Mouse (Mus musculus): Measurements from ENCODE around the gene Slit1. TPM values are rescaled to one million over a fixed set of nuclear protein-coding genes. Genes with fewer than 3 reads are reported as not detected.

Slit1 gene
- polyA plus RNA-seq, 1 experiment from 2014 or later = 0.05 TPM

GRCm38 (mm10) chr19:41698857-41699424, 44.5 kb downstream of the Slit1 start:
- no peaks in the 10 kb centered on the region for H3K36me3 ChIP-seq (replicated peaks)
- H3K27ac ChIP-seq (replicated peaks) = no peak overlapping the region
- no peak overlapping the region for H3K4me2 ChIP-seq
- no peak overlapping the region for H3K4me3 ChIP-seq (replicated peaks)
- H3K4me1 ChIP-seq (replicated peaks) = no peaks in the 10 kb centered on the region
- no peak overlapping the region for H3K9ac ChIP-seq
- no peaks in the 10 kb centered on the region for H3K9me3 ChIP-seq (replicated peaks)
- no peak for ATAC-seq (ENCODE audit: insufficient read depth)
- no peaks in the 10 kb centered on the region for H3K27me3 ChIP-seq
- 63% methylated on average over 5 of the region's 5 CpGs for WGBS (ENCODE audit: insufficient replicate concordance)

GRCm38 (mm10) chr19:41697807-41698515, 45.5 kb downstream of the Slit1 start:
- Histone ChIP-seq H3K9me3 (replicated peaks) (no peaks in the 10 kb centered on the region), H3K27ac (replicated peaks) (no peak overlapping the region), H3K4me2 (no peak overlapping the region), H3K27me3 (no peaks in the 10 kb centered on the region), H3K36me3 (replicated peaks) (no peaks in the 10 kb centered on the region), H3K4me3 (replicated peaks) (no peak overlapping the region), H3K4me1 (replicated peaks) (no peaks in the 10 kb centered on the region), H3K9ac (no peak overlapping the region)
- WGBS (ENCODE audit: insufficient replicate concordance) = 63% methylated on average over 6 of the region's 6 CpGs
- no peak for ATAC-seq (ENCODE audit: insufficient read depth)

- Histone ChIP-seq H3K4me1 (replicated peaks) (no peaks in the 10 kb centered on the region), H3K9ac (no peak overlapping the region), H3K27me3 (no peaks in the 10 kb centered on the region), H3K9me3 (replicated peaks) (no peaks in the 10 kb centered on the region), H3K4me2 (no peak overlapping the region), H3K36me3 (replicated peaks) (no peaks in the 10 kb centered on the region), H3K27ac (replicated peaks) (no peak overlapping the region), H3K4me3 (replicated peaks) (no peak overlapping the region)
- 36% methylated on average over 9 of the region's 9 CpGs for whole genome bisulfite sequencing (ENCODE audit: insufficient replicate concordance)
- ATAC-seq (ENCODE audit: insufficient read depth) = no peak
Observed at GRCm38 (mm10) chr19:41697111-41697806, 46.2 kb downstream of the Slit1 start.

GRCm38 (mm10) chr19:41696443-41696842, 47.0 kb downstream of the Slit1 start:
- H3K27ac ChIP-seq (replicated peaks) = no peak overlapping the region

GRCm38 (mm10) chr19:41695046-41695445, 48.4 kb downstream of the Slit1 start:
- Histone ChIP-seq H3K4me2 (no peak overlapping the region), H3K27ac (replicated peaks) (no peak overlapping the region), H3K27me3 (no peaks in the 10 kb centered on the region), H3K4me1 (replicated peaks) (no peaks in the 10 kb centered on the region), H3K4me3 (replicated peaks) (no peak overlapping the region), H3K9ac (no peak overlapping the region), H3K36me3 (replicated peaks) (no peaks in the 10 kb centered on the region), H3K9me3 (replicated peaks) (no peaks in the 10 kb centered on the region)
- ATAC-seq (ENCODE audit: insufficient read depth) = no peak
- WGBS (ENCODE audit: insufficient replicate concordance) = 47% methylated on average over 6 of the region's 6 CpGs

More at GRCm38 (mm10) chr19:41696443-41696842, 47.0 kb downstream of the Slit1 start:
- no peak for ATAC-seq (ENCODE audit: insufficient read depth)
- Histone ChIP-seq H3K9ac (no peak overlapping the region), H3K36me3 (replicated peaks) (no peaks in the 10 kb centered on the region), H3K4me3 (replicated peaks) (no peak overlapping the region), H3K4me1 (replicated peaks) (no peaks in the 10 kb centered on the region), H3K27me3 (no peaks in the 10 kb centered on the region), H3K4me2 (no peak overlapping the region), H3K9me3 (replicated peaks) (no peaks in the 10 kb centered on the region)
- 51% methylated on average over 9 of the region's 9 CpGs for WGBS (ENCODE audit: insufficient replicate concordance)

- H3K9ac ChIP-seq = no peak overlapping the region
- ATAC-seq (ENCODE audit: insufficient read depth) = no peak
- H3K9me3 ChIP-seq (replicated peaks) = no peaks in the 10 kb centered on the region
- H3K36me3 ChIP-seq (replicated peaks) = no peaks in the 10 kb centered on the region
- H3K4me3 ChIP-seq (replicated peaks) = no peak overlapping the region
- no peak overlapping the region for H3K27ac ChIP-seq (replicated peaks)
- H3K4me2 ChIP-seq = no peak overlapping the region
- no peaks in the 10 kb centered on the region for H3K4me1 ChIP-seq (replicated peaks)
- no peaks in the 10 kb centered on the region for H3K27me3 ChIP-seq
- WGBS (ENCODE audit: insufficient replicate concordance) = 18% methylated on average over 9 of the region's 9 CpGs
Observed at GRCm38 (mm10) chr19:41694610-41695009, 48.9 kb downstream of the Slit1 start.

- no peak overlapping the region for H3K4me3 ChIP-seq (replicated peaks)
- no peaks in the 10 kb centered on the region for H3K36me3 ChIP-seq (replicated peaks)
- H3K9ac ChIP-seq = no peak overlapping the region
- ATAC-seq (ENCODE audit: insufficient read depth) = no peak
- no peak overlapping the region for H3K4me2 ChIP-seq
- H3K27me3 ChIP-seq = no peaks in the 10 kb centered on the region
- 30% methylated on average over 5 of the region's 5 CpGs for WGBS (ENCODE audit: insufficient replicate concordance)
- H3K27ac ChIP-seq (replicated peaks) = no peak overlapping the region
- no peaks in the 10 kb centered on the region for H3K4me1 ChIP-seq (replicated peaks)
- no peaks in the 10 kb centered on the region for H3K9me3 ChIP-seq (replicated peaks)
Observed at GRCm38 (mm10) chr19:41693727-41694126, 49.7 kb downstream of the Slit1 start.

GRCm38 (mm10) chr19:41690064-41690463, 53.4 kb downstream of the Slit1 start:
- Histone ChIP-seq H3K4me1 (replicated peaks) (no peaks in the 10 kb centered on the region), H3K27me3 (no peaks in the 10 kb centered on the region), H3K9ac (no peak overlapping the region), H3K9me3 (replicated peaks) (no peaks in the 10 kb centered on the region), H3K4me3 (replicated peaks) (no peak overlapping the region), H3K36me3 (replicated peaks) (no peaks in the 10 kb centered on the region), H3K27ac (replicated peaks) (no peak overlapping the region), H3K4me2 (no peak overlapping the region)
- no peak for ATAC-seq (ENCODE audit: insufficient read depth)
- whole genome bisulfite sequencing (ENCODE audit: insufficient replicate concordance) = 67% methylated on average over 10 of the region's 10 CpGs

GRCm38 (mm10) chr19:41688251-41688650, 55.2 kb downstream of the Slit1 start:
- H3K27ac ChIP-seq (replicated peaks) = no peak overlapping the region
- H3K4me2 ChIP-seq = no peak overlapping the region
- no peak for ATAC-seq (ENCODE audit: insufficient read depth)
- H3K36me3 ChIP-seq (replicated peaks) = no peaks in the 10 kb centered on the region
- no peaks in the 10 kb centered on the region for H3K4me1 ChIP-seq (replicated peaks)
- 0 out of 2 replicates have a peak, but pooled peaks cover 3% of the 10 kb centered on the region for H3K27me3 ChIP-seq
- 61% methylated on average over 13 of the region's 13 CpGs for WGBS (ENCODE audit: insufficient replicate concordance)
- H3K9ac ChIP-seq = no peak overlapping the region
- no peaks in the 10 kb centered on the region for H3K9me3 ChIP-seq (replicated peaks)
- H3K4me3 ChIP-seq (replicated peaks) = no peak overlapping the region

GRCm38 (mm10) chr19:41687836-41688235, 55.6 kb downstream of the Slit1 start:
- no peaks in the 10 kb centered on the region for H3K36me3 ChIP-seq (replicated peaks)
- no peak for ATAC-seq (ENCODE audit: insufficient read depth)

GRCm38 (mm10) chr19:41686194-41686593, 57.3 kb downstream of the Slit1 start:
- Histone ChIP-seq H3K4me3 (replicated peaks) (no peak overlapping the region), H3K4me1 (replicated peaks) (no peaks in the 10 kb centered on the region), H3K27me3 (0 out of 2 replicates have a peak, but pooled peaks cover 3% of the 10 kb centered on the region), H3K4me2 (no peak overlapping the region), H3K36me3 (replicated peaks) (no peaks in the 10 kb centered on the region), H3K9me3 (replicated peaks) (no peaks in the 10 kb centered on the region), H3K9ac (no peak overlapping the region), H3K27ac (replicated peaks) (no peak overlapping the region)
- 56% methylated on average over 2 of the region's 2 CpGs for WGBS (ENCODE audit: insufficient replicate concordance)
- ATAC-seq (ENCODE audit: insufficient read depth) = no peak

More at GRCm38 (mm10) chr19:41687836-41688235, 55.6 kb downstream of the Slit1 start:
- Histone ChIP-seq H3K9me3 (replicated peaks) (no peaks in the 10 kb centered on the region), H3K27me3 (0 out of 2 replicates have a peak, but pooled peaks cover 3% of the 10 kb centered on the region), H3K4me2 (no peak overlapping the region), H3K4me1 (replicated peaks) (no peaks in the 10 kb centered on the region), H3K9ac (no peak overlapping the region), H3K4me3 (replicated peaks) (no peak overlapping the region), H3K27ac (replicated peaks) (no peak overlapping the region)
- 63% methylated on average over 8 of the region's 8 CpGs for WGBS (ENCODE audit: insufficient replicate concordance)

Data from liver, embryonic 15.5 days (tissue).